Mouse (Mus musculus): ENCODE results near the gene Ptchd4.

The Ptchd4 gene

DNA sequence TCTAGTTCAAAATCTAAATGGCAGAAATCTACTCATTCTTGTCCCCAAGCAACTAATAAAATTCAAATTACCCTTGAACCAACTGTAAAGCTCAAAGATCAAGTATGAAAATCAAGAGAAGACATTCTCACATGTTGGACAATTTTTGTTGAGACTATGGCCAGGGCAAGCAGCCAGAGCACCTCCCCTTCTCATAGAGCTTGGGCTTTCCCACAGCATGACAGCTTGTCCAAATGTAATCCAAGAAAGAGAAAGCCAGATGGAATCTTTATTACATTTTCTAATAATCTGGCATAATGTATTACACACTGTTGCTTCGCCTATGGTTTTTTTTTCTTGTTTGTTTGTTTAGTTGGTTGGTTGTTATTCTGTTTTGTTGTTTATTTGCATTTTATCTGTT lies 102.7 kb downstream of the Ptchd4 start:
- DNase-seq (ENCODE audit: inconsistent age in 2 of 2, low spot score in 1 of 2), result no peak

DNA sequence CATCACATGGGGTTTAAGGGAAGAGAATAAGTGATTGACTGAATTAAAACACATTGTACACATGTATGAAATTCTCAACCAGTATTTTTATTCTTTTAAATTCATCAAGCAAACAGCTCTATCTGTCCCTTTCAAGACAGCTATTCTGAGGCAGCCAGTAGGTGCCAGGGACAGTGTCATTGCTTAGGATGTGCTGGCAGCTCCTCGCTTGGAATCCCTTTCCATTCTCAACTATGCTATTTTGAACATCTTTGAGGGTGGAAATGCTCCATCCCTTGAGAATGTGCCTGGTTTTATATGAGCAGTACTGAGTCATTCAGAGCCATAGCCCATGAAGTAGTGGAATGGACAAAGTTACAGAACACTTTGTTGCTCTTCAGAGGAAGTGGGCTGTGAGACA lies 112.2 kb downstream of the Ptchd4 start:
- DNase-seq (ENCODE audit: inconsistent age in 2 of 2, low spot score in 1 of 2), result no peak

DNA sequence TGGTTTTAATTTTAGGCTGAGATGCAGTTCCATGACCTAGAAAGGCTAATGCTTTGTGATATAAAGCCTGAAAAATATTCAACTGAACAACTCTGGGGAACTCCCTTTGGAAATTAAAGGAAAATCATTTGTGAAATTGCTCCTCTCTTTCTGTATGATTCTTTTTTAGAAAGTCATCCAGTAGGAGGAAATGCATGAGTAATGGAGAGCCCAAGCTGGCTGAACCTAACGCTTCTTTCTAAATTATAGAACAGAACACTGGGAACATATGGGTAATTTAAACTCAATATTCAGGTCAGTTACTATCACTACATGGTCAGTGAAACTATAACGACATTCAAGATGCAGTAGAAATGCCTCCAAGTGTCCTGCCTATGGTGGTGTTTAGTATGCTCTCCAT lies 114.6 kb downstream of the Ptchd4 start:
- no peak for DNase-seq (ENCODE audit: inconsistent age in 2 of 2, low spot score in 1 of 2)

DNA sequence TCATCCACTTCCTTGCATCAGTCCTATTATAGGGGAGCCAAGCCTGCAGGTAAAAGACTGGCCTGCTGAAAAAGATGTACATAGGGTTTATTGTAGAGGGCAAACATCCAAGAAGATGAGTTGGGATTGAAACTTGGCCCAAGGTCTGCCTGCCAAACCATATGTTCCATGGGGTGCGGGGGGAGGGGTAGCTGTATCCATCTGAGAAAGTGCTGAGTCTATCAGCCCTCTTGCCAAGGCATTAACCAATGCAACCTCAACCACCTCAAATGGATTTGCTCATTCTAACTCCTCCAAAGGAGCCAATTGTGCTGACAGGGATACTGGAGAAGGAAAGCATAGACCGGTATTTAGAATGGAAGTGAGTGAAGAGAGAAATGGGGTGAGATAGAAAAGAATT lies 136.5 kb downstream of the Ptchd4 start:
- DNase-seq (ENCODE audit: inconsistent age in 2 of 2, low spot score in 1 of 2), result no peak

DNA sequence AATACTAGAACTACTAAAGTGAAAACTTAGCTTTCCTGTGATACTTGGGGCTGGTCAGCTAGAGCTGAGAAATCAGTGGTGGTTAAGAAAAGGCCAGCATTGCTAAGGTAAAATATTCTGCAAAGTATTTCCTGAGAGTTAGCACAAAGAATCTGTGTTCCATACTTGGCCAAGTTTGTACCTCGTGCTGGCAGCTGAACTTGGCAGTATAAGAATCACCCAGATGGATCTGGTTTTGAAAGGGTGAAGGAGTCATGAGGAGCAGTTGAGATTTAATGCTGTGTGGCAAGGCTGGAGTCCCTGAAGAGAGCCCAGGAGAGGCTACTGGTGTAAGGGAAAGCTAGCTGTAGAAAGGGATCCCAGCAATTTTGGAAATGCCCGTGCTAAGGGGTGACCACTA lies 140.7 kb downstream of the Ptchd4 start:
- DNase-seq (ENCODE audit: inconsistent age in 2 of 2, low spot score in 1 of 2), result no peak

DNA sequence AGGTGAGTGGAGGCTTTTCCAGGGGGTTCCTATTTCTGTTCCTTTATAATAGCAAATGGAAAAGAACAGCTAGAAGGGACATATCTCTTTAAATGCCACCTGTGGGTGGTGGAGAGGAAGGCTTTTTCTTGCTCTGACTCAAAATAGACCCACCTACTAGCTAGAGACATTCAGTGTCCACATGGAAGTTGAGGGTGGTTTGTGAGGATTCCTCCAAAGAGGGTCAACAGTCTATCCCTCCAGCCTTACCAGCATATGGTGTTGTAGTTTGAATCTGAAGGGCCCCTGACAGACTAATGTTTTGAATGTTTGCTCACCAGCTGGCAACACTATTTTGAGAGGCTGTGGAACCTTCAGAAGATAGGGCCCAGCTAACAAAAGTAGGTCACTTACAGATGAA lies 147.0 kb downstream of the Ptchd4 start:
- no peak for DNase-seq (ENCODE audit: inconsistent age in 2 of 2, low spot score in 1 of 2)

DNA sequence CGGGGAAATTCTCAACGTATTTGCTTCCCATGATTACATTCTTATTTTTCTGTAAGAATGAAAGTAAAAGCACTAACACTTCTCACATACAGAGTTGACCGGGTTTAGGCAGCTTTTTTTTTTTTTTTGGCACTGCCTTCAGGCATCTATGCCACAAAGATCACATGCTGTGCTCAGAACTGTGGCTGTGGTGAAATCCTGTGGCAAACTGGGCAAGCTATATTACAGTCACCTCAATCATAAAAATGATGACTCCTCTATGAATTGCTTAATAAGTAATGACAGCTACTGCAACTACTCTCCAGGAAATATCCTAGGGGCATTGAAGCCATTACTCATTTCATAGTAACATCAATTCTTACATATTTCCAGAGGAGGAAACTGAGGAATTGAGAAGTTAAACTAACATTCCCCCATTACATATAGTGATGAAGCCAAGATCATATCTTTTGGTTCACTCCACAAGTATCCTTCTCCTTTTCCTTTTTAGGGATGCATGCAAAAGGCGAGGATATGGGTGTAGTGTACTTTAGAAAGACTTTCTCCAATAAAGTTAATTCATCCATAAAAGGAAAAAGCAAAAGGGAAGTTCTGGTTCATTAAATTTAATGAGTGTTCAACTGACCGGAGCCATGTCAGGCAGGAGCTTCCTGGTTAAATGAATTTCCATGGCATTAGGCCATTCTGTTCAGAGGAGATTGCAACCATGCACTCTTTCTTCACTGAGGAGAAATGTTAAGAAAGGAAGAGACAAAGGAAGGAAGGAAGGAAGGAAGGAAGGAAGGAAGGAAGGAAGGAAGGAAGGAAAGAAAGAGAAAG lies 164.6 kb downstream of the Ptchd4 start:
- peak in 1 of 2 experiments; percentile 24 for DNase-seq (ENCODE audit: inconsistent age in 2 of 2, low spot score in 1 of 2)

DNA sequence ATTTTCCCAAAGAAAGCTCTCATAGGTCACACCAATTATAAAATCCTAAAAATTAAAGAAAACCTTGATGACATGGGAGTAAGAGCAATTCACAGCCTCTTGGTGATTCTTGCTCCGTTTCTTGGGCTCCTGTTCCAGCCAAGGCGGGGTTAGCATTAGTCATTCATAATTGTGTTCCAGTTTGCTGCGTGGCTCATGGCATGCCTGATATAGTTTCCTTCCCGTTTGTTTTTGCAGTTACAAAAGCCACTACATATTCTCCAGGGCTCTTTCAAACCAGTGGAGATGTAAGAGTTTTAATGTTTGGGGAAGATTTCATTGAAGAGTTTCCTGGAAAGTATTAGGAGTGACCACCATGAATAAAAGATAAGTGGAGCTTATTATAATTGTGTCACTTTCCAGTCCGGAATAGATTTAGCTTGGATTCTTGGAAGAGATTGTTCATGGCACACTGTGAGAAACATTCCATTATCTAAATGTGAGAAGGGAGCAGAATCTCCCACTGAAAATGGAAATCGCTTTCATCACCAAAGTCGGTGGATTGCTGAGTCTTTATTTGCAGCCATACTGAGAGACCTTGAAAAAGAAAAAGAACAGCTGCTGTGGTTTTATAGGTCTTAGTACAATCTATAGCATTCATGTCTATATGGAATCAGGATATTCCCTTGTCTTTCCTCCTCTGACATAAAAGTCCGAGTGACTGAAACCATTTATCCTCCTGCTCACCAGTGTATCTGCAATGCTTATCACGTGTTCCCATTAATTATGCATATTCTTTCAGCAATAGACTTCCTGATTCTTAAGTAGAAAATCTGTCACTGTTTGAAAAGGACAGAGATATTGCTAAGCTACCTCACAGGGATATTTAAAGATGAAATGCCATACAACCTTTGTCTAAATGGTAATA lies 193.9 kb downstream of the Ptchd4 start:
- no peak for DNase-seq (ENCODE audit: inconsistent age in 2 of 2, low spot score in 1 of 2)

DNA sequence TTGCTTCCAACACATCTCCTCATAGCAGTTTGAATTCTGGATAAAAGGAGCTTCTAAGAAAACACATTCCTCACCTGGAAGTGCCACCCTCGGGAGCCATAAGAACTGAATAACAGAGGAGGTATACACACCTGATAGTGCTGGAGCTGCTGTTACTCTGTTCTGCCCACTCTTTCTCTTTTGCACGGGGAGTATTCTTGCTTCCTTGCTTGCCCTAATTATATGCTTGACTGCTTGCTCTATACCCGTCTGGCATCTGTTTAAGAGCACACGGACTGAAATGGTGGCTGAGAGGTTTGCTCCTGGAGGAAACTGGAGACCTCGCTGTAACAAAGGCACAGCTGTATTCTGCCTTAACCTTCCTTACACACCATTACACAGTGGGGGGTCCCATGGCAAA lies 214.4 kb downstream of the Ptchd4 start:
- DNase-seq (ENCODE audit: inconsistent age in 2 of 2, low spot score in 1 of 2), result no peak

DNA sequence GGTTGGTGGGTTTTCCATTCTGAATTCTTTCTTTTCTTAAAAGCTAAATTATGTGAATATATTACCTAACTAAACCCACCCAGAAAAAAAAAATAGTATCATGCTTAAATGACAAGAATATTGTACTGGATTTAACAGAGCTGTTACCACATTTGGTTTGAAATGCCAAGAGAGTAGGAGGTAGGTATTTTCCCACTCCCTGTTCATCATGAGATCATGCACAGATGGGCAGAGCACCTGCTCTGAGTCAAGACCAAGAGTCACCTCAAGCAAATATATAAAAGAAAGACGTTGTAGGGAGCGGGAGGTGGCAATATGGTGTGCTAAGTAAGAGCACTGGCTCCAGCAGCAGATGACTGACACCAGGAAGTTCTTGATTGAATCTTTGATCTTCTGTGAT lies 233.8 kb downstream of the Ptchd4 start:
- DNase-seq (ENCODE audit: inconsistent age in 2 of 2, low spot score in 1 of 2), result no peak

Measured in adrenal gland, adult (tissue).